Mouse (Mus musculus) erythroblast, embryonic 14.5 days (primary cell): ENCODE measurements around the gene Dyrk3. TPM values are rescaled to one million over a fixed set of nuclear protein-coding genes. Genes with fewer than 3 reads are reported as not detected.

Experiments used
- H3K27me3 ChIP-seq: 2 replicates; pipeline ENCODE4 v1.6.1; 2012; ENCODE audit warnings: inconsistent platforms; ENCODE audit not compliant: control insufficient read depth
- H3K36me3 ChIP-seq: 2 replicates; pipeline ENCODE4 v1.6.1; 2012; ENCODE audit warnings: mild to moderate bottlenecking, inconsistent platforms; ENCODE audit not compliant: control insufficient read depth
- H3K4me1 ChIP-seq: 2 replicates; pipeline ENCODE4 v1.6.1; 2012; ENCODE audit warnings: inconsistent platforms; ENCODE audit not compliant: control insufficient read depth
- H3K4me3 ChIP-seq: replicated peaks from 2 replicates; pipeline ENCODE3; 2012; ENCODE audit warnings: moderate library complexity, mild to moderate bottlenecking, inconsistent platforms
- H3K9me3 ChIP-seq: 2 replicates; pipeline ENCODE4 v1.6.1; 2012; ENCODE audit warnings: low read length, inconsistent platforms, mixed read lengths; ENCODE audit not compliant: control insufficient read depth
- GATA1 ChIP-seq: IDR thresholded peaks from 2 replicates; pipeline ENCODE4 v1.6.1; 2012; ENCODE audit warnings: low read length, inconsistent platforms, mixed read lengths
- TAL1 ChIP-seq: IDR thresholded peaks from 3 replicates; pipeline ENCODE4 v1.6.1; 2012; ENCODE audit warnings: low read length, inconsistent platforms, mixed read lengths
- polyA plus RNA-seq: library from polyadenylated mRNA; stranded (reverse); fragments of >175 nt; gene quantifications from 2 replicates; pipeline ENCODE4 v1.2.3, GENCODE M21; 2012

The Dyrk3 gene
- polyA plus RNA-seq, 1 experiment, result 5.1 TPM

DNA sequence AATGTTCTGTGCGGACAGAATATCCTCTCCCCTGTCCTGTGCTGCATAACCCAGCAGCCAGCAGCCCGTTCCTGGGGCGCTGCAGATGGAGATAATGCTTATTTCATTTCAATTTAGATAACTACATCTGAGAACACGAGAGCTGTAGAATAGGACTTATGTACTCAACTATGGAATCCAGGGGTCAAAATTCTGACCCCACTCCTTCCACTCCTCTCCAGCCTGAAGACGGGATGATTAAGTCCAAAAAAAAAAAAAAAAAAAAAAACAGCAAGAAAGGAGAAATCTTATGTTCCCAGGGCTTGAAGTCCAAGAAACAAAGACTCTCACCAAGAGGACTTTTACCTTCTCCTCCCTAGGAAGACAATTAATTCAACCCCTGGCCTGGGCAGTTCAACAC is 55.0 kb downstream of the Dyrk3 start:
- no peaks in the 10 kb centered on the region for H3K9me3 ChIP-seq
- TF ChIP-seq GATA1 (no peak), TAL1 (no peak)
- no peaks in the 10 kb centered on the region for H3K27me3 ChIP-seq
- no peak overlapping the region for H3K4me3 ChIP-seq
- peaks cover 19% of the 10 kb centered on the region for H3K4me1 ChIP-seq
- H3K36me3 ChIP-seq, result no peaks in the 10 kb centered on the region

GRCm38 (mm10) chr1:131080686-131081085 is 57.5 kb downstream of the Dyrk3 start:
- Histone ChIP-seq H3K4me1 (peaks cover 27% of the 10 kb centered on the region), H3K27me3 (no peaks in the 10 kb centered on the region), H3K4me3 (no peak overlapping the region), H3K36me3 (no peaks in the 10 kb centered on the region), H3K9me3 (no peaks in the 10 kb centered on the region)
- TF ChIP-seq GATA1 (no peak), TAL1 (no peak)

DNA sequence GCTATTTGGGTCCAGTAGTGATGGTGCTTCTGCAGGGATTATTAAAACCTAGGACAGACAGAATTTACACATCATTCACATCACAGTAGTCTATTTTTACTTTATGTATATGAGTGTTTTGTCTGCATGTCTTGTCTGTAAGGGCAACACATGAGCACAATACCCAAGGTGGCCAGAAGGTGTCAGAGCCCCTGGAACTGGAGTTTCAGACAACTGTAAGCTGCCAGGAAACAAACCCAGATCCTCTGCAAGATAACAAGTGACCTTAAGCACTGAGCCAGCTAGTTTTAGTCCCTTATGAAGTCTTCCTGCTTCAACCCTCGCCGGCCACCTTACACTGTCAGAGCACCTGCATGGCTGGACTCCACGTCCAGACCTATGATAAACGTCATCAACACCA is 58.4 kb downstream of the Dyrk3 start:
- Histone ChIP-seq H3K27me3 (no peaks in the 10 kb centered on the region), H3K4me3 (no peak overlapping the region), H3K4me1 (peaks cover 31% of the 10 kb centered on the region), H3K9me3 (no peaks in the 10 kb centered on the region), H3K36me3 (no peaks in the 10 kb centered on the region)
- TF ChIP-seq GATA1 (no peak), TAL1 (no peak)

GRCm38 (mm10) chr1:131078761-131079330 is 59.3 kb downstream of the Dyrk3 start:
- Histone ChIP-seq H3K4me1 (peaks cover 33% of the 10 kb centered on the region), H3K4me3 (no peak overlapping the region), H3K36me3 (no peaks in the 10 kb centered on the region), H3K27me3 (no peaks in the 10 kb centered on the region), H3K9me3 (no peaks in the 10 kb centered on the region)
- TF ChIP-seq TAL1 (no peak), GATA1 (no peak)

Other genes starting within 250 kb of the Dyrk3 start
- gene Il20, start 226.9 kb downstream of the Dyrk3 start, polyA plus RNA-seq, result 0.05 TPM in 1 of 2 replicates, not detected in the other
- gene Il19, start 198.2 kb downstream of the Dyrk3 start, polyA plus RNA-seq, result not detected in 2 replicates
- not detected in 2 replicates for gene Il10, start 118.5 kb downstream of the Dyrk3 start, polyA plus RNA-seq
- gene Mapkapk2, start 40.5 kb downstream of the Dyrk3 start, polyA plus RNA-seq, result 1.3 and 1.5 TPM in 2 replicates
- 2.4 and 2.8 TPM in 2 replicates for gene Eif2d, start 14.8 kb upstream of the Dyrk3 start, polyA plus RNA-seq
- gene Rassf5, start 106.9 kb upstream of the Dyrk3 start, polyA plus RNA-seq, result 0.05 TPM in 1 of 2 replicates, not detected in the other
- 0.12 TPM in 1 of 2 replicates, not detected in the other for gene Ikbke, start 141.3 kb upstream of the Dyrk3 start, polyA plus RNA-seq